Comparison of ENCODE assay signal across 32 mouse cellular contexts in genomic region chrX:127093961-127094360, GRCm38 (mm10). TPM values are rescaled to one million over a fixed set of nuclear protein-coding genes. Genes with fewer than 3 reads are reported as not detected.
"Had no signal": no experiment of that assay in that cellular context is flagged by ENCODE, and none has a peak within 500 bp of the region (broad histone marks: within the 10 kb centered on the region; RNA-seq: fewer than 3 reads in every experiment).

No protein-coding gene starts in this region.

- H3K9me3 ChIP-seq: heart, embryonic 10.5 days; heart, embryonic 12.5 days; intestine, embryonic 15.5 days; limb, embryonic 10.5 days; limb, embryonic 12.5 days; liver, embryonic 13.5 days; liver, embryonic 15.5 days had no signal

- H3K36me3 ChIP-seq: heart, embryonic 10.5 days; heart, embryonic 12.5 days; hindbrain, embryonic 10.5 days; hindbrain, embryonic 12.5 days; intestine, embryonic 15.5 days; limb, embryonic 10.5 days; limb, embryonic 12.5 days; liver, embryonic 13.5 days; liver, embryonic 15.5 days had no signal

- H3K4me3 ChIP-seq: gastrocnemius, adult 2 months; heart, embryonic 10.5 days; heart, embryonic 12.5 days; hindbrain, embryonic 10.5 days; hindbrain, embryonic 12.5 days; intestine, embryonic 15.5 days; layer of hippocampus, adult 2 months; left cerebral cortex, adult 2 months; limb, embryonic 10.5 days; limb, embryonic 12.5 days; liver, embryonic 13.5 days; liver, embryonic 15.5 days had no signal

- DNase-seq: gastrocnemius, adult 2 months; gastrocnemius, postnatal 10 days; gastrocnemius, postnatal 25 days; heart, adult 18-20 months; heart, postnatal 10 days; heart, postnatal 4 days; kidney, adult 2 months; kidney, postnatal 10 days; kidney, postnatal 25 days; kidney, postnatal 4 days; liver; liver, embryonic 13.5 days had no signal

- H3K4me2 ChIP-seq: heart, embryonic 12.5 days; hindbrain, embryonic 12.5 days; hindbrain, embryonic 14.5 days; intestine, embryonic 15.5 days; limb, embryonic 12.5 days; liver, embryonic 11.5 days; liver, embryonic 13.5 days; liver, embryonic 15.5 days had no signal

- H3K4me1 ChIP-seq: heart, embryonic 10.5 days; heart, embryonic 12.5 days; hindbrain, embryonic 10.5 days; hindbrain, embryonic 12.5 days; intestine, embryonic 15.5 days; limb, embryonic 10.5 days; limb, embryonic 12.5 days; liver, embryonic 13.5 days; liver, embryonic 15.5 days had no signal

- H3K27ac ChIP-seq: gastrocnemius, adult 2 months; heart, embryonic 10.5 days; hindbrain, embryonic 10.5 days; hindbrain, embryonic 12.5 days; hindbrain, embryonic 14.5 days; intestine, embryonic 15.5 days; layer of hippocampus, adult 2 months; left cerebral cortex, adult 2 months; limb, embryonic 10.5 days; limb, embryonic 12.5 days; liver, embryonic 13.5 days; liver, embryonic 15.5 days had no signal

- H3K9ac ChIP-seq: heart, embryonic 12.5 days; hindbrain, embryonic 12.5 days; hindbrain, embryonic 14.5 days; intestine, embryonic 15.5 days; limb, embryonic 12.5 days; liver, embryonic 13.5 days; liver, embryonic 15.5 days had no signal

- H3K27me3 ChIP-seq: heart, embryonic 12.5 days; hindbrain, embryonic 12.5 days; intestine, embryonic 15.5 days; limb, embryonic 12.5 days; liver, embryonic 13.5 days; liver, embryonic 15.5 days had no signal

- ATAC-seq: hindbrain, embryonic 16.5 days; inflammation-experienced regulatory T-cells, adult 6 months; intestine, embryonic 15.5 days; intestine, postnatal 0 days had no signal

RNA-seq across cellular contexts. Expression of gene Gm382, which starts 54.2 kb away (rescaled TPM):
- polyA plus RNA-seq: heart, embryonic 10.5 days; heart, embryonic 12.5 days; heart, embryonic 14.5 days; heart, embryonic 16.5 days; hindbrain, embryonic 10.5 days; hindbrain, embryonic 12.5 days; hindbrain, embryonic 14.5 days; hindbrain, embryonic 16.5 days; inflammation-experienced regulatory T-cells, adult 6 months; intestine, embryonic 15.5 days; intestine, postnatal 0 days; kidney, adult 2 months; kidney, embryonic 14.5 days; kidney, embryonic 16.5 days; limb, embryonic 10.5 days; limb, embryonic 12.5 days; limb, embryonic 14.5 days; liver, embryonic 11.5 days; liver, embryonic 13.5 days; liver, embryonic 15.5 days had no signal
